Mouse (Mus musculus) forebrain, embryonic 15.5 days (tissue): ENCODE measurements at regions not wholly inside any gene's neighbourhood (a gene's known extent, or its start where the extent isn't known, plus 50 kb on each side); places are given as distances from the start of the nearest gene placed in this dataset.

Experiments
- ATAC-seq: fragments of 200-750 bp; cut with Nextera tagmentation; replicated peaks from 2 replicates; pipeline ENCODE4 v1.8.0; 2017; ENCODE audit warnings: mild to moderate bottlenecking, moderate TSS enrichment, moderate library complexity
- H3K27ac ChIP-seq: fragments of 300-500 bp; sonication (generic); replicated peaks from 2 replicates; pipeline ENCODE4 v1.5.1; 2015; ENCODE audit warnings: mild to moderate bottlenecking, inconsistent platforms
- H3K27me3 ChIP-seq: fragments of 300-500 bp; sonication (generic); 2 replicates; pipeline ENCODE4 v1.6.1; 2015; ENCODE audit warnings: inconsistent platforms
- H3K36me3 ChIP-seq: fragments of 300-500 bp; sonication (generic); 2 replicates; pipeline ENCODE4 v1.6.1; 2015; ENCODE audit warnings: mild to moderate bottlenecking, inconsistent platforms
- H3K4me1 ChIP-seq: fragments of 300-500 bp; sonication (generic); 2 replicates; pipeline ENCODE4 v1.6.1; 2015; ENCODE audit warnings: inconsistent platforms
- H3K4me2 ChIP-seq: fragments of 300-500 bp; sonication (generic); replicated peaks from 2 replicates; pipeline ENCODE4 v1.6.1; 2015; ENCODE audit warnings: mild to moderate bottlenecking, inconsistent platforms
- H3K4me3 ChIP-seq: fragments of 300-500 bp; sonication (generic); 2 replicates; pipeline ENCODE4 v1.5.1; 2015; ENCODE audit warnings: mild to moderate bottlenecking, inconsistent platforms
- H3K9ac ChIP-seq: fragments of 300-500 bp; sonication (generic); replicated peaks from 2 replicates; pipeline ENCODE4 v1.6.1; 2015; ENCODE audit warnings: mild to moderate bottlenecking, inconsistent platforms
- H3K9me3 ChIP-seq: fragments of 300-500 bp; sonication (generic); 2 replicates; pipeline ENCODE4 v1.6.1; 2016; ENCODE audit warnings: inconsistent platforms
- WGBS: fragments of 180-500 bp; shearing (Covaris S2); methylation state at CpG from one replicate; pipeline ENCODE4 v1.1.7; 2015; ENCODE audit warnings: mixed read lengths; 5-methylcytosine and 5-hydroxymethylcytosine counted together

- Histone ChIP-seq H3K4me2 (no peak overlapping the region), H3K4me1 (peaks cover 13% of the 10 kb centered on the region), H3K36me3 (no peaks in the 10 kb centered on the region), H3K9ac (no peak overlapping the region), H3K4me3 (no peak overlapping the region), H3K9me3 (no peaks in the 10 kb centered on the region), H3K27ac (no peak overlapping the region), H3K27me3 (no peaks in the 10 kb centered on the region)
- WGBS, result 61% methylated on average over 6 of the region's 6 CpGs
- ATAC-seq, result no peak
Observed at GRCm38 (mm10) chr13:101915948-101916594, 148.1 kb upstream of the Pik3r1 start.

GRCm38 (mm10) chr13:101916876-101917275 lies 148.9 kb upstream of the Pik3r1 start:
- H3K9me3 ChIP-seq, result no peaks in the 10 kb centered on the region
- peaks cover 13% of the 10 kb centered on the region for H3K4me1 ChIP-seq
- H3K36me3 ChIP-seq, result no peaks in the 10 kb centered on the region
- no peak for ATAC-seq
- H3K4me2 ChIP-seq, result no peak overlapping the region
- WGBS, result 90% methylated on average over 5 of the region's 5 CpGs
- no peaks in the 10 kb centered on the region for H3K27me3 ChIP-seq
- no peak overlapping the region for H3K9ac ChIP-seq
- H3K4me3 ChIP-seq, result no peak overlapping the region
- no peak overlapping the region for H3K27ac ChIP-seq

- no peak overlapping the region for H3K4me3 ChIP-seq
- H3K9ac ChIP-seq, result no peak overlapping the region
- no peaks in the 10 kb centered on the region for H3K9me3 ChIP-seq
- WGBS, result 81% methylated on average over 3 of the region's 3 CpGs
- no peaks in the 10 kb centered on the region for H3K27me3 ChIP-seq
- H3K27ac ChIP-seq, result no peak overlapping the region
- no peak overlapping the region for H3K4me2 ChIP-seq
- H3K4me1 ChIP-seq, result peaks cover 13% of the 10 kb centered on the region
- no peak for ATAC-seq
- H3K36me3 ChIP-seq, result no peaks in the 10 kb centered on the region
Observed at GRCm38 (mm10) chr13:101918185-101918584, 150.2 kb upstream of the Pik3r1 start.

GRCm38 (mm10) chr13:101919266-101919665 lies 151.2 kb upstream of the Pik3r1 start:
- 91% methylated on average over 5 of the region's 5 CpGs for WGBS
- Histone ChIP-seq H3K4me2 (no peak overlapping the region), H3K27me3 (no peaks in the 10 kb centered on the region), H3K4me3 (no peak overlapping the region), H3K36me3 (no peaks in the 10 kb centered on the region), H3K27ac (no peak overlapping the region), H3K9me3 (no peaks in the 10 kb centered on the region), H3K9ac (no peak overlapping the region), H3K4me1 (peaks cover 11% of the 10 kb centered on the region)
- ATAC-seq, result no peak

GRCm38 (mm10) chr13:101920384-101920783 lies 152.4 kb upstream of the Pik3r1 start:
- H3K9me3 ChIP-seq, result no peaks in the 10 kb centered on the region
- WGBS, result 83% methylated on average over 3 of the region's 3 CpGs
- H3K4me1 ChIP-seq, result 0 out of 2 replicates have a peak, but pooled peaks cover 3% of the 10 kb centered on the region
- H3K27me3 ChIP-seq, result no peaks in the 10 kb centered on the region
- H3K27ac ChIP-seq, result no peak overlapping the region
- no peak for ATAC-seq
- H3K4me3 ChIP-seq, result no peak overlapping the region
- no peak overlapping the region for H3K9ac ChIP-seq
- no peak overlapping the region for H3K4me2 ChIP-seq
- no peaks in the 10 kb centered on the region for H3K36me3 ChIP-seq

GRCm38 (mm10) chr13:101924637-101925036 lies 156.6 kb upstream of the Pik3r1 start:
- Histone ChIP-seq H3K27ac (no peak overlapping the region), H3K4me3 (no peak overlapping the region), H3K9me3 (no peaks in the 10 kb centered on the region), H3K27me3 (no peaks in the 10 kb centered on the region), H3K4me2 (no peak overlapping the region), H3K4me1 (no peaks in the 10 kb centered on the region), H3K9ac (no peak overlapping the region), H3K36me3 (no peaks in the 10 kb centered on the region)
- WGBS, result 97% methylated on average over 2 of the region's 2 CpGs
- ATAC-seq, result no peak

- Histone ChIP-seq H3K9ac (no peak overlapping the region), H3K4me2 (no peak overlapping the region), H3K4me1 (no peaks in the 10 kb centered on the region), H3K36me3 (no peaks in the 10 kb centered on the region), H3K4me3 (no peak overlapping the region), H3K9me3 (no peaks in the 10 kb centered on the region), H3K27me3 (no peaks in the 10 kb centered on the region), H3K27ac (no peak overlapping the region)
- ATAC-seq, result no peak
- WGBS, result 96% methylated on average over 4 of the region's 4 CpGs
Observed at GRCm38 (mm10) chr13:101931264-101931663, 163.2 kb upstream of the Pik3r1 start.

- WGBS, result 84% methylated on average over 1 of the region's 1 CpGs
- H3K36me3 ChIP-seq, result no peaks in the 10 kb centered on the region
- H3K27ac ChIP-seq, result no peak overlapping the region
- H3K9me3 ChIP-seq, result no peaks in the 10 kb centered on the region
- H3K9ac ChIP-seq, result no peak overlapping the region
- H3K4me3 ChIP-seq, result no peak overlapping the region
- no peak for ATAC-seq
- no peak overlapping the region for H3K4me2 ChIP-seq
- no peaks in the 10 kb centered on the region for H3K4me1 ChIP-seq
- no peaks in the 10 kb centered on the region for H3K27me3 ChIP-seq
Observed at GRCm38 (mm10) chr13:101931882-101932281, 163.9 kb upstream of the Pik3r1 start.

GRCm38 (mm10) chr13:101935843-101936242 lies 167.8 kb upstream of the Pik3r1 start:
- Histone ChIP-seq H3K27ac (no peak overlapping the region), H3K4me2 (no peak overlapping the region), H3K4me1 (no peaks in the 10 kb centered on the region), H3K4me3 (no peak overlapping the region), H3K9me3 (no peaks in the 10 kb centered on the region), H3K36me3 (no peaks in the 10 kb centered on the region), H3K27me3 (no peaks in the 10 kb centered on the region), H3K9ac (no peak overlapping the region)
- no peak for ATAC-seq
- WGBS, result 58% methylated on average over 4 of the region's 4 CpGs

- Histone ChIP-seq H3K27me3 (no peaks in the 10 kb centered on the region), H3K27ac (no peak overlapping the region), H3K9me3 (no peaks in the 10 kb centered on the region), H3K4me1 (peaks cover 7% of the 10 kb centered on the region; the same call in 1 of the 2 replicates), H3K9ac (no peak overlapping the region), H3K4me3 (no peak overlapping the region), H3K4me2 (no peak overlapping the region), H3K36me3 (no peaks in the 10 kb centered on the region)
- 39% methylated on average over 3 of the region's 3 CpGs for WGBS
- no peak for ATAC-seq
Observed at GRCm38 (mm10) chr13:101954521-101954920, 186.5 kb upstream of the Pik3r1 start.

GRCm38 (mm10) chr13:101955806-101956418 lies 187.9 kb upstream of the Pik3r1 start:
- H3K4me3 ChIP-seq, result no peak overlapping the region
- H3K9me3 ChIP-seq, result no peaks in the 10 kb centered on the region
- no peak overlapping the region for H3K4me2 ChIP-seq
- 45% methylated on average over 7 of the region's 7 CpGs for WGBS
- H3K36me3 ChIP-seq, result no peaks in the 10 kb centered on the region
- H3K9ac ChIP-seq, result no peak overlapping the region
- no peak overlapping the region for H3K27ac ChIP-seq
- peaks cover 7% of the 10 kb centered on the region; the same call in 1 of the 2 replicates for H3K4me1 ChIP-seq
- no peak for ATAC-seq
- H3K27me3 ChIP-seq, result no peaks in the 10 kb centered on the region

- no peak overlapping the region for H3K4me3 ChIP-seq
- H3K27ac ChIP-seq, result no peak overlapping the region
- no peak overlapping the region for H3K9ac ChIP-seq
- peaks cover 7% of the 10 kb centered on the region; the same call in 1 of the 2 replicates for H3K4me1 ChIP-seq
- H3K27me3 ChIP-seq, result no peaks in the 10 kb centered on the region
- 81% methylated on average over 4 of the region's 4 CpGs for WGBS
- no peak for ATAC-seq
- H3K4me2 ChIP-seq, result no peak overlapping the region
- no peaks in the 10 kb centered on the region for H3K9me3 ChIP-seq
- H3K36me3 ChIP-seq, result no peaks in the 10 kb centered on the region
Observed at GRCm38 (mm10) chr13:101957782-101958181, 189.8 kb upstream of the Pik3r1 start.

- ATAC-seq, result no peak
Observed at GRCm38 (mm10) chr13:101965537-101965936, 197.5 kb upstream of the Pik3r1 start.

More at GRCm38 (mm10) chr13:101965537-101965936, 197.5 kb upstream of the Pik3r1 start:
- Histone ChIP-seq H3K4me1 (no peaks in the 10 kb centered on the region), H3K36me3 (no peaks in the 10 kb centered on the region), H3K9ac (no peak overlapping the region), H3K27me3 (no peaks in the 10 kb centered on the region), H3K9me3 (no peaks in the 10 kb centered on the region), H3K4me2 (no peak overlapping the region), H3K4me3 (no peak overlapping the region), H3K27ac (no peak overlapping the region)
- 78% methylated on average over 7 of the region's 7 CpGs for WGBS
